Mouse (Mus musculus) thymus, adult 2 months (tissue): ENCODE measurements around the gene Clstn3.

Source experiments
- CTCF ChIP-seq: fragments of 200-500 bp; IDR thresholded peaks from 2 replicates; pipeline ENCODE4 v1.5.1; 2012; ENCODE audit warnings: mild to moderate bottlenecking, control low read depth, low read length, moderate library complexity, borderline replicate concordance; ENCODE audit not compliant: control insufficient read depth, poor library complexity, insufficient read depth; ENCODE audit errors: extremely low read depth
- POLR2A ChIP-seq: fragments of 200-500 bp; IDR thresholded peaks from 2 replicates; pipeline ENCODE4 v1.6.1; 2012; ENCODE audit warnings: mild to moderate bottlenecking, low read length, control low read depth, moderate library complexity; ENCODE audit not compliant: control insufficient read depth, poor library complexity, insufficient read depth; ENCODE audit errors: extremely low read depth

DNA sequence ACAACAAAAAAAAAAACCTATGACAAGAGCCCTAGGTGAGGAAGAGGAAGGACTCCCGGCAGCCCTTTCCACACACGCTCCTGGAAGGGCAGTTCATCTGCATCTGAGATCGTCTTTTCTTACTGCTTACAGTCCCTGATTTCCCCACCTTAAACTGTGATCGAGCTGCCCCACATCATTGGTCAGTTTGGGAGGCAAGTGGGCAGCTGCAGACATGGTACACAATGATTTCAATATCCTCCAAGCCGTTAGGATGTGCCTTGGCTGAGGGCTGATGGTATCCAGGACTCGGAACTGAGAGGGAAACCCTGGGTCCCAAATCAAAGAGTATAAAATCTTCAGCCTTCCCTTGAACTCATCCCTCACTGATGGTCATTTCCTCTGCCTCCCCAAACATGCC, 705 bp upstream of the Clstn3 start:
- TF ChIP-seq CTCF (no peak), POLR2A (no peak)
